Mouse (Mus musculus): ENCODE measurements around the gene Sowaha.

- no peak for TF ChIP-seq GATA1 (IDR thresholded peaks at IDR 0.05; ENCODE audit: borderline replicate concordance, low read length)
- TF ChIP-seq CTCF (IDR thresholded peaks at IDR 0.05; ENCODE audit: low read depth, low read length): no peak
Observed at GRCm38 (mm10) chr11:53500569-53500968, 20.5 kb upstream of the Sowaha start.
